Mouse (Mus musculus) erythroblast, embryonic 14.5 days (primary cell): ENCODE data around the gene Evc2.

Experiments used
- GATA1 ChIP-seq: IDR thresholded peaks from 2 replicates; pipeline ENCODE4 v1.6.1; 2012; ENCODE audit warnings: low read length, inconsistent platforms, mixed read lengths
- TAL1 ChIP-seq: IDR thresholded peaks from 3 replicates; pipeline ENCODE4 v1.6.1; 2012; ENCODE audit warnings: low read length, inconsistent platforms, mixed read lengths

DNA sequence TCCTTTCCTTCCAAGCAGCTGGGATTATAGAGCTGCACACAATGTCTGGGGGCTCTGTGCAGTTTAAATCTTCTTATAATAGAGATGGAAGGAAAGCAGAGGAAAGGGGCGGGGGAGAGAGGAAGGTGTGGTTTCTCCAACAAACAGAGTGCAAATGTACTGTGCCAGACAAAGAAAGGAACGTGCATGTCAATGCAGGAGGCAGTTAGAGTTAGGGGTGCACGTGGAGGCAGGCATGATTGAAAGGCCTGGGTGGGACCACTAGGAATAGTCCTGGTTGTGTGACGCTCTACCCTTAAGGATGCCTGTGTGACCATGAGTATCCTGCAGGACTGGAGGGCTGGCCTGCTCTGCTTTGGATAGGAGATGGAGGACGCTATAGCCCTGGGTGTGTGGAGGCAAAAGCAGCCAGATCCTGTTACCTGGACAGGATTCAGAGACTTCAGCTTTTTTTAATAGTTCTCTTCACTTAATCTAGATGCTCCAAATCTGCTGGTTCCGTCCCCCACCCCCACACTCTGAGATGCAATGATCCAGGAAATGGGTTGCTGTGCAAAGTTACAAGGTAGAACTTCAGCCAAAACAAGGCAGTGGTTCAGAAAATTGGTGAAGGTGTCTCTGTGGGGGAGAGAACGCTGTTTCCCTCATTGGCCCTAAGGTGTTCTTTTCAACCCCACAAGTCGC, 7.7 kb upstream of the Evc2 start:
- TF ChIP-seq GATA1 (no peak), TAL1 (no peak)
